Mouse (Mus musculus) CH12.LX (cell line): ENCODE measurements around the gene Gpr15. TPM values are rescaled to one million over a fixed set of nuclear protein-coding genes. Genes with fewer than 3 reads are reported as not detected.

Experiments used
- DNase-seq: peaks from one replicate; pipeline ENCODE4 v3.0.0-alpha.2; 2013; ENCODE audit errors: extremely low read depth
- H3K27ac ChIP-seq: 2 replicates; pipeline ENCODE4 v1.5.1; 2012; ENCODE audit warnings: low read depth, mild to moderate bottlenecking, control low read depth, moderate library complexity; ENCODE audit not compliant: insufficient read depth
- H3K27me3 ChIP-seq: replicated peaks from 2 replicates; pipeline ENCODE3; 2012; ENCODE audit warnings: inconsistent platforms
- H3K36me3 ChIP-seq, 2 experiments: replicated peaks in 1 of 2; 2 replicates each; pipeline versions ENCODE3 to v1.6.1; 2012; ENCODE audit warnings: inconsistent platforms in 1 of 2, low read length in 1 of 2, mild to moderate bottlenecking in 1 of 2, mixed read lengths in 1 of 2, moderate library complexity in 1 of 2; ENCODE audit not compliant: control insufficient read depth in 1 of 2, insufficient read depth in 1 of 2
- H3K4me1 ChIP-seq, 2 experiments: 2 replicates each; pipeline ENCODE4 v1.6.1; 2012; ENCODE audit warnings: inconsistent platforms in 1 of 2, moderate library complexity in 1 of 2; ENCODE audit not compliant: insufficient read depth in 2 of 2, control insufficient read depth in 1 of 2
- H3K4me2 ChIP-seq: 2 replicates; pipeline ENCODE4 v1.6.1; 2012; ENCODE audit warnings: low read depth, mild to moderate bottlenecking, control low read depth; ENCODE audit not compliant: poor library complexity, insufficient read depth, severe bottlenecking
- H3K4me3 ChIP-seq, 3 experiments: fragments of 150-350 bp in 1 of 3; sonication (generic) in 1 of 3; replicated peaks in 1 of 3; 2 replicates each; pipeline versions ENCODE3 to v1.5.1; 2011 to 2012; ENCODE audit warnings: low read depth in 2 of 3, low read length in 2 of 3, mild to moderate bottlenecking in 2 of 3, moderate library complexity in 2 of 3, control low read depth in 1 of 3, improper control_type of control experiment in 1 of 3, inconsistent platforms in 1 of 3, mixed read lengths in 1 of 3; ENCODE audit not compliant: poor library complexity in 1 of 3
- H3K79me2 ChIP-seq: replicated peaks from 2 replicates; pipeline ENCODE4 v1.6.1; 2012; ENCODE audit warnings: mild to moderate bottlenecking, moderate library complexity; ENCODE audit not compliant: control insufficient read depth, poor library complexity, insufficient read depth, severe bottlenecking; ENCODE audit errors: extremely low read depth
- H3K9ac ChIP-seq: 2 replicates; pipeline ENCODE4 v1.6.1; 2012; ENCODE audit warnings: low read depth, mild to moderate bottlenecking, control low read depth, moderate library complexity; ENCODE audit not compliant: insufficient read depth
- H3K9me3 ChIP-seq: replicated peaks from 2 replicates; pipeline ENCODE3; 2012; ENCODE audit warnings: low read length, inconsistent platforms, mixed read lengths
- CHD1 ChIP-seq: IDR thresholded peaks from 2 replicates; pipeline ENCODE4 v1.6.1; 2012; ENCODE audit warnings: low read depth, low read length, improper control_type of control experiment, inconsistent platforms
- E2F4 ChIP-seq: IDR thresholded peaks from 2 replicates; pipeline ENCODE4 v1.6.1; 2011; ENCODE audit warnings: low read depth, low read length, improper control_type of control experiment; ENCODE audit not compliant: insufficient replicate concordance
- ELF1 ChIP-seq: IDR thresholded peaks from 2 replicates; pipeline ENCODE4 v1.6.1; 2014; ENCODE audit warnings: low read depth, mild to moderate bottlenecking, inconsistent platforms, low read length, improper control_type of control experiment
- EP300 ChIP-seq: IDR thresholded peaks from 2 replicates; pipeline ENCODE4 v1.6.1; 2011; ENCODE audit warnings: low read length, improper control_type of control experiment
- ETS1 ChIP-seq: conservative IDR thresholded peaks from 2 replicates; pipeline ENCODE4 v1.6.1; 2012; ENCODE audit warnings: low read depth, mild to moderate bottlenecking, inconsistent platforms, low read length, improper control_type of control experiment, moderate library complexity
- IRF4 ChIP-seq: IDR thresholded peaks from 2 replicates; pipeline ENCODE4 v1.6.1; 2014; ENCODE audit warnings: low read depth, mild to moderate bottlenecking, inconsistent platforms, low read length, improper control_type of control experiment
- JUN ChIP-seq: IDR thresholded peaks from 2 replicates; pipeline ENCODE4 v1.6.1; 2011; ENCODE audit warnings: low read depth, mild to moderate bottlenecking, low read length, improper control_type of control experiment, moderate library complexity; ENCODE audit not compliant: insufficient read depth
- KAT2A ChIP-seq: IDR thresholded peaks from 2 replicates; pipeline ENCODE4 v1.6.1; 2012; ENCODE audit warnings: low read length, improper control_type of control experiment, inconsistent platforms; ENCODE audit not compliant: insufficient replicate concordance
- MAFK ChIP-seq: IDR thresholded peaks from 2 replicates; pipeline ENCODE4 v1.6.1; 2011; ENCODE audit warnings: low read length, improper control_type of control experiment; ENCODE audit not compliant: insufficient replicate concordance
- NELFE ChIP-seq: IDR thresholded peaks from 2 replicates; pipeline ENCODE4 v1.6.1; 2011; ENCODE audit warnings: low read depth, low read length, improper control_type of control experiment
- NRF1 ChIP-seq: IDR thresholded peaks from 2 replicates; pipeline ENCODE4 v1.6.1; 2014; ENCODE audit warnings: low read depth, mild to moderate bottlenecking, inconsistent platforms, low read length, improper control_type of control experiment, moderate library complexity
- PAX5 ChIP-seq: IDR thresholded peaks from 2 replicates; pipeline ENCODE4 v1.6.1; 2012; ENCODE audit warnings: low read length, inconsistent platforms, mixed read lengths
- RAD21 ChIP-seq: IDR thresholded peaks from 2 replicates; pipeline ENCODE4 v1.6.1; 2011; ENCODE audit warnings: low read depth, mild to moderate bottlenecking, low read length, improper control_type of control experiment, moderate library complexity
- SIN3A ChIP-seq: IDR thresholded peaks from 2 replicates; pipeline ENCODE4 v1.6.1; 2012; ENCODE audit warnings: low read length, improper control_type of control experiment, inconsistent platforms
- UBTF ChIP-seq: IDR thresholded peaks from 2 replicates; pipeline ENCODE4 v1.6.1; 2012; ENCODE audit warnings: low read depth, mild to moderate bottlenecking, inconsistent platforms, low read length, improper control_type of control experiment, moderate library complexity
- USF2 ChIP-seq: conservative IDR thresholded peaks from 2 replicates; pipeline ENCODE4 v1.6.1; 2011; ENCODE audit warnings: low read depth, low read length, improper control_type of control experiment
- ZMIZ1 ChIP-seq: IDR thresholded peaks from 2 replicates; pipeline ENCODE4 v1.6.1; 2012; ENCODE audit warnings: low read depth, mild to moderate bottlenecking, inconsistent platforms, low read length, improper control_type of control experiment
- ZNF384 ChIP-seq: IDR thresholded peaks from 2 replicates; pipeline ENCODE4 v1.6.1; 2012; ENCODE audit warnings: low read depth, low read length, improper control_type of control experiment, inconsistent platforms
- dilution Hi-C: fragments of 300-500 bp; cut with MboI; formaldehyde crosslinking; loops from 2 replicates; pipeline ENCODE4 v1.14.3; 2020; ENCODE audit warnings: low sequenced_read_pairs; ENCODE audit not compliant: extremely low pct_unique_long_range_greater_than_20kb, extremely low pct_ligation_motif_present
- in situ Hi-C: fragments of 300-500 bp; cut with MboI; formaldehyde crosslinking; loops from 3 replicates; pipeline ENCODE4 v1.14.3; 2019; ENCODE audit warnings: low sequenced_read_pairs, low pct_ligation_motif_present, low pct_unique_long_range_greater_than_20kb, mixed read lengths
- polyA plus RNA-seq: library from polyadenylated mRNA; unstranded; fragments of >175 nt; gene quantifications from 2 replicates; pipeline ENCODE4 v1.2.1, GENCODE M21; 2012; ENCODE audit warnings: low read depth; ENCODE audit not compliant: insufficient read length
- total RNA-seq, 2 experiments: library from RNA; depleted of rRNA; stranded (reverse); fragments of 300-350 nt in 1 of 2; fragments of >200 nt in 1 of 2; gene quantifications; 2 replicates each; pipeline ENCODE4 v1.2.3; 2012 to 2014

Gene Gpr15
- total and polyA plus RNA-seq, 3 experiments = 3.9 to 13.8 (median 8.3) TPM

GRCm38 (mm10) chr16:58677491-58677890, 41.4 kb downstream of the Gpr15 start:
- TF ChIP-seq PAX5 (no peak), ETS1 (no peak), CHD1 (no peak)
- Histone ChIP-seq H3K4me2 (no peak overlapping the region), H3K4me1 (peaks cover 0 to 13% of the 10 kb centered on the region in 2 experiments; a peak in 2 of 4 replicates), H3K27ac (no peak overlapping the region), H3K27me3 (no peaks in the 10 kb centered on the region), H3K4me3 (no peak overlapping the region), H3K9ac (no peak overlapping the region), H3K36me3 (peaks cover 53 to 78% of the 10 kb centered on the region in 2 experiments), H3K79me2 (0 out of 2 replicates have a peak, but pooled peaks cover 2% of the 10 kb centered on the region), H3K9me3 (no peaks in the 10 kb centered on the region)
- dilution Hi-C loops (no loop called here), in situ Hi-C loops (no loop called here)
- DNase-seq = no peak

GRCm38 (mm10) chr16:58676633-58677032, 42.2 kb downstream of the Gpr15 start:
- peaks cover 53 to 76% of the 10 kb centered on the region in 2 experiments for H3K36me3 ChIP-seq
- in situ Hi-C loops (no loop called here), dilution Hi-C loops (no loop called here)
- TF ChIP-seq NRF1 (no peak), KAT2A (no peak), ZMIZ1 (no peak), USF2 (no peak), E2F4 (no peak), CHD1 (no peak), ZNF384 (no peak), MAFK (no peak), SIN3A (no peak), NELFE (no peak), EP300 (no peak), JUN (no peak), RAD21 (no peak), ELF1 (no peak), UBTF (no peak), IRF4 (no peak)
- peaks cover 9% of the 10 kb centered on the region for H3K79me2 ChIP-seq
- H3K4me2 ChIP-seq = no peak overlapping the region
- H3K9ac ChIP-seq = no peak overlapping the region
- H3K4me1 ChIP-seq = peaks cover 3 to 19% of the 10 kb centered on the region in 2 experiments; a peak in 3 of 4 replicates
- DNase-seq = no peak
- H3K9me3 ChIP-seq = no peaks in the 10 kb centered on the region
- H3K4me3 ChIP-seq = no peak overlapping the region
- H3K27ac ChIP-seq = no peak overlapping the region
- H3K27me3 ChIP-seq = no peaks in the 10 kb centered on the region
